Mouse (Mus musculus) CD4-positive, CD25-positive, alpha-beta regulatory T cell, adult 2 months (primary cell): ENCODE measurements around the gene Rps6ka2.
"Not testable (repeated sequence)": the region's sequence is repeated elsewhere in the genome, so short reads cannot be mapped to it uniquely, and the experiment has no call there.

Source experiments
- DNase-seq: peaks from one replicate; pipeline ENCODE4 v3.0.0-alpha.2; 2012; ENCODE audit warnings: low read depth, low spot score

Gene Rps6ka2

GRCm38 (mm10) chr17:7169627-7170303, at the start of gene Rps6ka2:
Gene Rps6ka2, plus strand, starts transcription at chr17:7170115.
- DNase-seq, result peak; percentile 98

GRCm38 (mm10) chr17:7120835-7121234, 49.1 kb upstream of the Rps6ka2 start:
- DNase-seq, result not testable (repeated sequence)

GRCm38 (mm10) chr17:7122554-7122953, 47.4 kb upstream of the Rps6ka2 start:
- not testable (repeated sequence) for DNase-seq

- DNase-seq, result not testable (repeated sequence)
Measured at GRCm38 (mm10) chr17:7126475-7126874, 43.4 kb upstream of the Rps6ka2 start.

- not testable (repeated sequence) for DNase-seq
Measured at GRCm38 (mm10) chr17:7134002-7134401, 35.9 kb upstream of the Rps6ka2 start.

- not testable (repeated sequence) for DNase-seq
Measured at GRCm38 (mm10) chr17:7135277-7135676, 34.6 kb upstream of the Rps6ka2 start.

GRCm38 (mm10) chr17:7138186-7138925, 31.6 kb upstream of the Rps6ka2 start:
- no peak for DNase-seq

GRCm38 (mm10) chr17:7140399-7141174, 29.3 kb upstream of the Rps6ka2 start:
- no peak for DNase-seq

- no peak for DNase-seq
Measured at GRCm38 (mm10) chr17:7142367-7142766, 27.5 kb upstream of the Rps6ka2 start.

GRCm38 (mm10) chr17:7143885-7144518, 25.9 kb upstream of the Rps6ka2 start:
- no peak for DNase-seq

- no peak for DNase-seq
Measured at GRCm38 (mm10) chr17:7145373-7146058, 24.4 kb upstream of the Rps6ka2 start.

- no peak for DNase-seq
Measured at GRCm38 (mm10) chr17:7146479-7146878, 23.4 kb upstream of the Rps6ka2 start.

GRCm38 (mm10) chr17:7147920-7148321, 22.0 kb upstream of the Rps6ka2 start:
- DNase-seq, result peak; percentile 67

- no peak for DNase-seq
Measured at GRCm38 (mm10) chr17:7149328-7150195, 20.4 kb upstream of the Rps6ka2 start.

GRCm38 (mm10) chr17:7151446-7152100, 18.3 kb upstream of the Rps6ka2 start:
- DNase-seq, result no peak

- DNase-seq, result no peak
Measured at GRCm38 (mm10) chr17:7152662-7153061, 17.3 kb upstream of the Rps6ka2 start.

- DNase-seq, result peak; percentile 64
Measured at GRCm38 (mm10) chr17:7163955-7164354, 6.0 kb upstream of the Rps6ka2 start.

GRCm38 (mm10) chr17:7165524-7165923, 4.4 kb upstream of the Rps6ka2 start:
- DNase-seq, result no peak

GRCm38 (mm10) chr17:7168961-7169626, 821 bp upstream of the Rps6ka2 start:
- DNase-seq, result peak; percentile 62
